Mouse (Mus musculus): Measurements from ENCODE around the gene Cyth4.

GRCm38 (mm10) chr15:78588049-78588448, 8.8 kb upstream of the Cyth4 start:
- TF ChIP-seq POLR2A (IDR thresholded peaks at IDR 0.05; ENCODE audit: borderline replicate concordance, low read depth, low read length) (no peak), CTCF (IDR thresholded peaks at IDR 0.05; ENCODE audit: low read depth, low read length) (no peak)
